Mouse (Mus musculus) lung, embryonic 14.5 days (tissue): Measurements from ENCODE around the gene Mr1. TPM values are rescaled to one million over a fixed set of nuclear protein-coding genes. Genes with fewer than 3 reads are reported as not detected.

ENCODE experiments used
- ATAC-seq: fragments of 200-750 bp; cut with Nextera tagmentation; 2 replicates; pipeline ENCODE4 v1.8.0; 2017; ENCODE audit warnings: mild to moderate bottlenecking, moderate TSS enrichment, moderate library complexity; ENCODE audit not compliant: insufficient read depth
- DNase-seq: peaks from one replicate; pipeline ENCODE4 v3.0.0-alpha.2; 2015
- H3K27ac ChIP-seq: fragments of 300-500 bp; sonication (generic); 2 replicates; pipeline ENCODE4 v1.5.1; 2014; ENCODE audit warnings: low read depth, mild to moderate bottlenecking, moderate library complexity
- H3K27me3 ChIP-seq: fragments of 300-500 bp; sonication (generic); 2 replicates; pipeline ENCODE4 v1.6.1; 2014; ENCODE audit warnings: low read length, control low read depth; ENCODE audit not compliant: insufficient read depth
- H3K36me3 ChIP-seq: fragments of 300-500 bp; sonication (generic); 2 replicates; pipeline ENCODE4 v1.6.1; 2014; ENCODE audit warnings: control low read depth; ENCODE audit not compliant: insufficient read depth
- H3K4me1 ChIP-seq: fragments of 300-500 bp; sonication (generic); 2 replicates; pipeline ENCODE4 v1.6.1; 2014; ENCODE audit warnings: antibody characterized with exemption, control low read depth; ENCODE audit not compliant: insufficient read depth
- H3K4me2 ChIP-seq: fragments of 300-500 bp; sonication (generic); 2 replicates; pipeline ENCODE4 v1.6.1; 2014; ENCODE audit warnings: mild to moderate bottlenecking
- H3K4me3 ChIP-seq: fragments of 300-500 bp; sonication (generic); 2 replicates; pipeline ENCODE4 v1.5.1; 2014; ENCODE audit warnings: low read depth, low read length
- H3K9ac ChIP-seq: fragments of 300-500 bp; sonication (generic); 2 replicates; pipeline ENCODE4 v1.6.1; 2014
- H3K9me3 ChIP-seq: fragments of 300-500 bp; sonication (generic); 2 replicates; pipeline ENCODE4 v1.6.1; 2016; ENCODE audit warnings: low read depth, low read length, control low read depth
- CTCF ChIP-seq: IDR thresholded peaks from 2 replicates; pipeline ENCODE4 v1.5.1; 2016; ENCODE audit warnings: antibody characterized with exemption, low read depth
- WGBS: fragments of 180-500 bp; shearing (Covaris S2); extraction: QIAGEN DNeasy Blood & Tissue Kit; methylation state at CpG from one replicate; pipeline ENCODE4 v1.1.7; 2014; 5-methylcytosine and 5-hydroxymethylcytosine counted together
- polyA plus RNA-seq: library from polyadenylated mRNA; unstranded; fragments of >200 nt; fragmentation: Nextera tagmentation; extraction: Ambion mirVana; gene quantifications from 2 replicates; pipeline ENCODE4 v1.2.1, GENCODE M21; 2014

Gene Mr1
- polyA plus RNA-seq, 1 experiment from 2014 or later = 13.6 TPM

- H3K4me1 ChIP-seq = peaks cover 51% of the 10 kb centered on the region
- H3K4me3 ChIP-seq = no peak overlapping the region
- peak; percentile 74 for DNase-seq
- no peaks in the 10 kb centered on the region for H3K27me3 ChIP-seq
- 19% methylated on average over 16 of the region's 16 CpGs for WGBS
- no peaks in the 10 kb centered on the region for H3K36me3 ChIP-seq
- ATAC-seq = 0 out of 2 replicates have a peak, but pooled peaks have one; percentile 0
- no peak overlapping the region for H3K9ac ChIP-seq
- no peaks in the 10 kb centered on the region for H3K9me3 ChIP-seq
- H3K4me2 ChIP-seq = no peak overlapping the region
- H3K27ac ChIP-seq = peak overlapping the region; percentile 15
- no peak for TF ChIP-seq CTCF
Observed at GRCm38 (mm10) chr1:155088847-155089603, 57.6 kb downstream of the Mr1 start.

GRCm38 (mm10) chr1:155088046-155088445, 58.6 kb downstream of the Mr1 start:
- H3K4me2 ChIP-seq = no peak overlapping the region
- ATAC-seq (no peak), DNase-seq (no peak)
- no peak overlapping the region for H3K27ac ChIP-seq
- H3K4me3 ChIP-seq = no peak overlapping the region
- H3K9ac ChIP-seq = no peak overlapping the region
- H3K36me3 ChIP-seq = no peaks in the 10 kb centered on the region
- TF ChIP-seq CTCF = no peak
- H3K4me1 ChIP-seq = peaks cover 43% of the 10 kb centered on the region
- H3K9me3 ChIP-seq = no peaks in the 10 kb centered on the region
- H3K27me3 ChIP-seq = no peaks in the 10 kb centered on the region
- 89% methylated on average over 4 of the region's 4 CpGs for WGBS

- Histone ChIP-seq H3K4me1 (peaks cover 39% of the 10 kb centered on the region), H3K27ac (peak overlapping the region; percentile 52; the same call in 1 of the 2 replicates), H3K9me3 (no peaks in the 10 kb centered on the region), H3K36me3 (no peaks in the 10 kb centered on the region), H3K9ac (no peak overlapping the region), H3K27me3 (no peaks in the 10 kb centered on the region), H3K4me2 (no peak overlapping the region), H3K4me3 (no peak overlapping the region)
- ATAC-seq = no peak
- 10% methylated on average over 4 of the region's 4 CpGs for WGBS
- DNase-seq = no peak
- TF ChIP-seq CTCF = no peak
Observed at GRCm38 (mm10) chr1:155086893-155087292, 59.7 kb downstream of the Mr1 start.

- ATAC-seq = no peak
- no peak overlapping the region for H3K4me2 ChIP-seq
- H3K4me3 ChIP-seq = no peak overlapping the region
- H3K27ac ChIP-seq = peak overlapping the region; percentile 52; the same call in 1 of the 2 replicates
- no peaks in the 10 kb centered on the region for H3K9me3 ChIP-seq
- WGBS = 23% methylated on average over 7 of the region's 7 CpGs
- no peak for TF ChIP-seq CTCF
- H3K9ac ChIP-seq = no peak overlapping the region
- peaks cover 39% of the 10 kb centered on the region for H3K4me1 ChIP-seq
- peak; percentile 39 for DNase-seq
- no peaks in the 10 kb centered on the region for H3K27me3 ChIP-seq
- no peaks in the 10 kb centered on the region for H3K36me3 ChIP-seq
Observed at GRCm38 (mm10) chr1:155086416-155086815, 60.2 kb downstream of the Mr1 start.

GRCm38 (mm10) chr1:155084839-155085238, 61.8 kb downstream of the Mr1 start:
- ATAC-seq = no peak

GRCm38 (mm10) chr1:155083271-155084265, 63.0 kb downstream of the Mr1 start:
- Histone ChIP-seq H3K4me2 (peak overlapping the region; percentile 73), H3K9ac (peak overlapping the region; percentile 62), H3K4me1 (peaks cover 38% of the 10 kb centered on the region), H3K9me3 (no peaks in the 10 kb centered on the region), H3K36me3 (no peaks in the 10 kb centered on the region), H3K27ac (peak overlapping the region; percentile 98), H3K4me3 (peak overlapping the region; percentile 36), H3K27me3 (no peaks in the 10 kb centered on the region)
- TF ChIP-seq CTCF = 0 out of 2 replicates have a peak, but pooled peaks have one; percentile 28
- peak; percentile 99 for DNase-seq
- ATAC-seq = peak; percentile 94
- under 1% methylated on average over 59 of the region's 77 CpGs for WGBS

More at GRCm38 (mm10) chr1:155084839-155085238, 61.8 kb downstream of the Mr1 start:
- WGBS = 51% methylated on average over 8 of the region's 8 CpGs
- DNase-seq = peak; percentile 41
- H3K27me3 ChIP-seq = no peaks in the 10 kb centered on the region
- H3K4me3 ChIP-seq = no peak overlapping the region
- no peak overlapping the region for H3K9ac ChIP-seq
- H3K27ac ChIP-seq = no peak overlapping the region
- H3K4me2 ChIP-seq = no peak overlapping the region
- H3K4me1 ChIP-seq = peaks cover 42% of the 10 kb centered on the region
- TF ChIP-seq CTCF = no peak
- H3K36me3 ChIP-seq = no peaks in the 10 kb centered on the region
- H3K9me3 ChIP-seq = no peaks in the 10 kb centered on the region

GRCm38 (mm10) chr1:155082965-155083268, 63.7 kb downstream of the Mr1 start:
- 0% methylated on average over 18 of the region's 18 CpGs for WGBS
- H3K9ac ChIP-seq = peak overlapping the region; percentile 58
- H3K4me3 ChIP-seq = peak overlapping the region; percentile 36
- H3K9me3 ChIP-seq = no peaks in the 10 kb centered on the region
- peaks cover 38% of the 10 kb centered on the region for H3K4me1 ChIP-seq
- no peak for ATAC-seq
- DNase-seq = peak; percentile 85
- TF ChIP-seq CTCF = no peak
- H3K27me3 ChIP-seq = no peaks in the 10 kb centered on the region
- peak overlapping the region; percentile 98 for H3K27ac ChIP-seq
- H3K4me2 ChIP-seq = peak overlapping the region; percentile 73
- no peaks in the 10 kb centered on the region for H3K36me3 ChIP-seq
